Mouse (Mus musculus) right cerebral cortex, postnatal 25 days (tissue): ENCODE data around the gene AL731706.1.
A peak's percentile ranks its signal among the peaks of the same experiment; 100 is the strongest.
"Not testable (repeated sequence)": the region's sequence is repeated elsewhere in the genome, so short reads cannot be mapped to it uniquely, and the experiment has no call there.

Source experiments
- DNase-seq: peaks from one replicate; pipeline ENCODE4 v3.0.0; 2022

Gene AL731706.1

GRCm38 (mm10) chr2:136891068-136891950 is at the start of gene AL731706.1, which contains the start of the genes Slx4ip and Mkks:
Gene AL731706.1 (minus strand): TSS chr2:136891389.
Gene Slx4ip (plus strand): TSS chr2:136891218.
Gene Mkks (minus strand): TSS chr2:136891389.
- peak; percentile 99 for DNase-seq

DNA sequence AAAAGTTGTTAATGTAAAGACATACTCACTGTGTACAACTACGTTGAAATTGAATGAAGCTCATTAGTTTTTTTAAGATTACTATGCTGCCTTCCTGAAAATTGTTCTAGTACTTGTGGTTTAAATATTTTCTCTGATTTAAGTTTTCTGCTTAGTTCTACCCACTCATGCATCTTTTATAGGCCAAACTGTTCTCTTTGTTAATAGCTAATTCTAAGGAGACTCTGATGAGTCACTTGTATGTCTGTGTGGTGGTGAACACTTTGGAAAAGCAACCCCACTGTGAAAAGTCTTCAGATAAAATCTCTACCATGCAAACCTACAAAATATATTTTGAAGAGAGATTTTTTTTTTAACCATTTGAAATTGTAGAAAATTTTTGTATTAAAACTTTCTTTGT is 47.1 kb upstream of the AL731706.1 start:
- DNase-seq, result no peak

GRCm38 (mm10) chr2:136936391-136937288 is 45.5 kb upstream of the AL731706.1 start:
- no peak for DNase-seq

DNA sequence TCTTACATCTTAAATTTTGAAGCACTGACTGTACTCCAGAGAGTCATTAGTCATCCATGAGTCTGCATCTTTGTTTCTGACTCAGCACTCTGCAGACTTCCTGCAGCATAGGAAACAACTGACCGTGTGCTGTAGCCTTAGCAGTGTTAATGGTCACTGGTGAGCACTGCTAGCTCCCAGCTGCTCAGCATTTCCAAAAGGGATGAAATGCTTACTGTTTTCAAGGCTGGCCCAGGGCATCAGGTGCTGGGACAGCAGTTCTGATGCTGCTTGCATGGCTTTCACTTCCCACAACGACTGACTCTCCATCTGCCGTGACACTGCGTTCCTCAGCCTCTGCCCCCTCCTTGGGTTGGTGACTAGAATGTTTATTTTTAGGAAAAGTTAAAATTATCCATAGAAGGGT is 29.8 kb upstream of the AL731706.1 start:
- DNase-seq, result peak; percentile 21

DNA sequence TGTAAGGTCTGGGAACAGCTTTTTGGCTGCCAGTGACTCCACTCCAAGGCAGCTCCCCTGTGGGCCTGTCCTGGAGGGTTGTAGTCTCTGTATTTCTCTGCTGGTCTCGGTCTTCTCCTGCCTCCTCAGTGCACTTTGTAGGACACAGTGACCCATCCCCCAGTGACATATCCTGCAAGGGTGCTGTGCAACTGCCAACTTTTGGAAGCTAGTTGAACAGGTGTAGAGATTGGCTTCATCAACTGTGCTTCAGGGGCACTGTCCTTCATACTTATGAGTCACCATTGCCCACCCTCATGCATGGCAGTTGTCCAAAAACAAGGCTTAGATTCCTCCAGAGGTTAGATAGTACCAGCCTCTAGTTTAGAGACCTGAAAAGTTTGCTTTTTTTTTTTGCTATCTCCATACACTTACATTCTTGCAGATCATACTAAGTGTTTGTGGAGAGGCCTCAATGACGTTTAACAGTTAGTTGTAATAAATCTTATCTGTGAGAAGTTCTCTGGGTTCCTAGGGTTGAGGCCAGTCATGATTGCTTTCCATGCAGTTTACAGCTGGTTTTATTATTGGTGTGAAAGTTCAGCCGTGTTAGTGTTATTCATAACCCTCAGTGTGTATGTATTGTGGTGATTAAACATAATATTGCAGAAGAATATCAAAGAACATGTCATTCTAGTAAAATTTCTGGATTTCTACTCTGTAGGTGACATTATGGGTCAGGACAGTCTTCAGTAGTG is 29.2 kb upstream of the AL731706.1 start:
- no peak for DNase-seq

- no peak for DNase-seq
Observed at GRCm38 (mm10) chr2:136919433-136919832, 28.2 kb upstream of the AL731706.1 start.

- DNase-seq, result no peak
Observed at GRCm38 (mm10) chr2:136914334-136914902, 23.2 kb upstream of the AL731706.1 start.

DNA sequence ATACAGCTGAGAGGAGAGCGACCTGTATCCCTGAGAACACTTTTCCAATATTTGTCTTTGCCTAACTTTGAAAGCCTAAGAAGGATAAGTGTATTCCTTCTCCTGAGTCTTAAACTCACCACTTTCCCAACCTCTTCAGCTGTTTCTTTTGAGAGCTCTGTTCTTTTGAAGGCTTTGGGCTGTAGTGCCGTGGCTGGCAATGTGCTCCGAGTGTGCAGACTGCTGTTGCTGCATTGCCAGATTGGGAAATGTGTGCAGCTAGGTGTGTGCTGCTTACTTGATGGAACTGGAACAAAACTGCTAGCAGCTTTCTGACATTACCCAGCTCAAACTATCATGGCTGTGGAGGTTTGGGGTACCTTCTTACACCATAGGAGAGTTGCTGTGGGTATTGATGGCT is 21.8 kb upstream of the AL731706.1 start:
- DNase-seq, result no peak

DNA sequence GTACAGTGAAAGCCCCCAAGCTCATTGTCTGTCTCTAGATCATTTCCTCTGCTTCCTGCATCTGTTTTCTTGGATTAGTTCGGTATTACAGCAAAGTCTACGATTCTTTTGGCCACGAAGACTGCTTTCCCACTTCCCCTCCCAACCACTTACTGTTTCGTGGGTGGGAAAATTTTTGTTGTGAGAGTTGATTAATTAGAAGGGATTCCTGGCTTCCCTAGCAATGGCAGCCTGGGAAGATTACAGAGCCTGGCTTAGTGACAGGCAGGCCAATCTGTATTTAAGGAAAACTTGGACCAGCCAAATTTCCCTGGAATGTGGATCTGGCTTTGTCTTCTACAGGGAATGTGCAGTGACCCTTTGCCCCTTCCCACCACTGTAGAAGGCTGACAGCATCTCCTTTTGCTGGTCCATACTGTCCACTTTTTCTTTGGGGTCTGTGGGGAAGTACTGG is 20.8 kb upstream of the AL731706.1 start:
- DNase-seq, result no peak

- no peak for DNase-seq
Observed at GRCm38 (mm10) chr2:136909298-136909697, 18.1 kb upstream of the AL731706.1 start.

GRCm38 (mm10) chr2:136908596-136908995 is 17.4 kb upstream of the AL731706.1 start:
- no peak for DNase-seq

GRCm38 (mm10) chr2:136896131-136896530 is 4.9 kb upstream of the AL731706.1 start:
- no peak for DNase-seq

DNA sequence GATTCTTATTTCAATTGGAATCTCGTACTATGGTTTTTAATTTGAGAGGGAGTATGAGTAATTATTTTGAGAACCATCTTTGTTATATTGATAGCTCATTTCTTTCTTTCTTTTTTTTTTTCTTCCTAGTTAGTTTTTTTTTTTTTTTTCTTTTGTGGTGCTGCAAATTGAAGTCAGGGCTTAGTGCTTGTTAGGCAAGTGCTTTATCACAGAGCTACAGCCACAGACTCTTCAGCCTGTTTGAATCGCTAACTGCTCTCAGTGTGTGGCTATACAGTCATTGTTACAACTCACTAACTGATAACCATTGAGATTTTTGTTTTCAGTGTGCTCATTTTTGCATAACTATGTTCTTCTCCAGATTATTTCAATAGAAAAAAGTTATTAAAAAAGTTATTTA is 3.3 kb upstream of the AL731706.1 start:
- no peak for DNase-seq

GRCm38 (mm10) chr2:136891951-136892371 is 772 bp upstream of the AL731706.1 start:
- DNase-seq, result peak; percentile 96

DNA sequence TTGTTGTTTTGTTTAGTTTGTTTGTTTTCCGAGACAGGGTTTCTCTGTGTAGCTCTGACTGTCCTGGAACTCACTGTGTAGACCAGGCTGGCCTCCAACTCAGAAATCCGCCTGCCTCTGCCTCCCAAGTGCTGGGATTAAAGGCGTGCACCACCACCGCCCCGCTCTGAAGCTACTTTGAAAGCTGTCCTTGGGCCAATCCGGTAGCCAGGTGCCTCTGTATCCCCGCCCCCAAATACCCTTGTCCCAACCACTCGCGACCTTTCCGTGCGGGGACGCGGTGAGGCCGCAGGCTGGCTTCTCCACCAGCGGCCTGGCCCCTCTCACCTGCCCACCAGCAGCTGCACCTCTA is 497 bp downstream of the AL731706.1 start:
- DNase-seq, result not testable (repeated sequence)

DNA sequence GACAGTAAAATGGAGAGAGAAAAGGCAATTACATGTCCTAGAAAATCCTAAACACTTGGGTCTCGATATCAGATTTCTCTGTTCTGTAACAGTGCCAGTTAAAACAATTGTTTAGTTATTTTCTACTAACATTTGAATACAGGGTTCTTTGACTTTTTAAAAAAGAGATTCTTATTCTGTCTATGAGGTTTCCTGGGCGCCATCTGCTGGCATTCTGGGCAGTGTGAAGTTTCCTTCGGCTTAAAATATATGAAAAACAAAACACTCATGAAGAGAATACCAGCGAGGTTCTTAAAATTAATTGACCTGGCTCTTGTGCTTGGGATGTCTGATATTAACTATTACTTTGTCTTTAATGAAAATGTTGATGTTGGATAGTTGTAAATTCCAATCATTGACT is 4.3 kb downstream of the AL731706.1 start:
- no peak for DNase-seq

DNA sequence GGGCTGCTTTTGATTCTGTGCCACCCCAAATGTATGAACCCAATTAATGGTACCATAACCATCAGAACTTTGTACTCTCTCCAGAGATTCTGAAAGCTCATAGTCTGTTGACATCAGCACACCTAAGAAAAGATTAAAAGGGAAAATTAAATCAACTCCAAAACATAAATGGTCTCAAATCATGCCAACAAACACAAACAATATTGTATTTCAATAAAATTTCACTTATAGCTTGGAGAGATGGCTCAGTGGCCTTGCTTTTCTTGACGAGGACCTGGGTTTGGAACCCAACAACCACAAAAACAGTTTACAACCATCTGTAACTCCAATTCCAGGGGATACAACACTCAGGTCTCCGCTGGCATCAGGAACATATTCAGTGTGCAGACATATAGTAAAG is 5.6 kb downstream of the AL731706.1 start, which contains the start of gene AL731706.2:
AL731706.2 (minus strand) TSS at position 101 of the 400 bp plus-strand sequence.
- no peak for DNase-seq

GRCm38 (mm10) chr2:136854543-136855388 is 36.4 kb downstream of the AL731706.1 start:
- no peak for DNase-seq

- DNase-seq, result no peak
Observed at GRCm38 (mm10) chr2:136850366-136850765, 40.8 kb downstream of the AL731706.1 start.

DNA sequence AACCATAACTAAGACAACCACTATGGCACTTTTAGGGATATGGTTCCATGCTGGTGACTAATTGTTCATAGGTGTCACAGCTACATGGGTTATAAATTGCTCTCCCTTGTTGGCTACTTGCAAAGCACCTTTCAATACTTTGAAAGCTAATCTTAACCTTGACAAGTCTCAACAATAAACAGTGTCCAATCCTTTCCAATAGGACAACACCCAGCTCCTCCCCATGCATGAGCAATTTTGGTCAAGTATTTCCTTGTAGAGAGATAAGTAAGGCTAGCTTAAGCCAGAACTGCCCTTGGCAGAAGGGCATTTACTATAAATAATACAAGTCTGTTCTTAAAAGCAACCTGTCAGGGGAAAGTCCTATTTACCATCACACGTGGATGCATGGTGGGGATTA is 53.2 kb downstream of the AL731706.1 start:
- DNase-seq, result no peak

DNA sequence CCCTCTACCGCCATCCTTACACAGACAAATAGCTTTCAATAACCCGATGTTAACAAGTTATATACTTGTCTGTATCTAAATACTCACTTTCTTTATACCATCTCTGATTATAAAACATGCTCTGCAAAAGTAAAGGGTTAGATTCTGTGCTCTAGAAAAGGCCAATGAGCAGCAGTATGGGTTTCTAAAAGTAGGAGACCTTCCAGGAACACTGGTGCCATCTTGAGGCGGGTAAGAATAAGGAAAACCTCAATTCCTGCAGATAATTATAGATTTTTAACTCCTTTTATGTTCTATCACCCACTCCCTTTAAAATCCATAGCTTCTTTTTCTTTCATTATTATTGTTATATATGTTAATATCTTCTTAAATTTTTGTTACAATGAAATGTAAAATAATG is 55.3 kb downstream of the AL731706.1 start:
- DNase-seq, result no peak
